Mouse (Mus musculus) neural tube, embryonic 13.5 days (tissue): ENCODE measurements around the gene Bcan. TPM values are rescaled to one million over a fixed set of nuclear protein-coding genes. Genes with fewer than 3 reads are reported as not detected.

Source experiments
- ATAC-seq: fragments of 200-750 bp; cut with Nextera tagmentation; 2 replicates; pipeline ENCODE4 v1.8.0; 2017; ENCODE audit warnings: low read depth, mild to moderate bottlenecking, moderate TSS enrichment, moderate library complexity
- H3K27ac ChIP-seq: fragments of 300-500 bp; sonication (generic); replicated peaks from 2 replicates; pipeline ENCODE4 v1.5.1; 2015; ENCODE audit warnings: moderate library complexity, mild to moderate bottlenecking, inconsistent platforms
- H3K27me3 ChIP-seq: fragments of 300-500 bp; sonication (generic); 2 replicates; pipeline ENCODE4 v1.6.1; 2015; ENCODE audit warnings: mild to moderate bottlenecking, inconsistent platforms
- H3K36me3 ChIP-seq: fragments of 300-500 bp; sonication (generic); 2 replicates; pipeline ENCODE4 v1.6.1; 2015; ENCODE audit warnings: mild to moderate bottlenecking, inconsistent platforms
- H3K4me1 ChIP-seq: fragments of 300-500 bp; sonication (generic); replicated peaks from 2 replicates; pipeline ENCODE4 v1.6.1; 2015; ENCODE audit warnings: inconsistent platforms
- H3K4me2 ChIP-seq: fragments of 300-500 bp; sonication (generic); 2 replicates; pipeline ENCODE4 v1.6.1; 2015; ENCODE audit warnings: inconsistent platforms, mild to moderate bottlenecking, moderate library complexity
- H3K4me3 ChIP-seq: fragments of 300-500 bp; sonication (generic); 2 replicates; pipeline ENCODE4 v1.5.1; 2015; ENCODE audit warnings: mild to moderate bottlenecking, inconsistent platforms
- H3K9ac ChIP-seq: fragments of 300-500 bp; sonication (generic); 2 replicates; pipeline ENCODE4 v1.6.1; 2015; ENCODE audit warnings: moderate library complexity, mild to moderate bottlenecking, inconsistent platforms
- H3K9me3 ChIP-seq: fragments of 300-500 bp; sonication (generic); 2 replicates; pipeline ENCODE4 v1.6.1; 2016; ENCODE audit warnings: inconsistent platforms
- WGBS: fragments of 180-500 bp; shearing (Covaris S2); methylation state at CpG from one replicate; pipeline ENCODE4 v1.1.7; 2015; 5-methylcytosine and 5-hydroxymethylcytosine counted together
- polyA plus RNA-seq: library from polyadenylated mRNA; unstranded; fragments of >200 nt; fragmentation: Nextera tagmentation; extraction: Ambion mirVana; gene quantifications from 2 replicates; pipeline ENCODE4 v1.2.1, GENCODE M21; 2015

The Bcan gene
- polyA plus RNA-seq, 1 experiment from 2014 or later: 41.3 TPM

- H3K36me3 ChIP-seq: peaks cover 21% of the 10 kb centered on the region
- H3K4me1 ChIP-seq: peaks cover 66% of the 10 kb centered on the region
- no peaks in the 10 kb centered on the region for H3K27me3 ChIP-seq
- no peaks in the 10 kb centered on the region for H3K9me3 ChIP-seq
- H3K27ac ChIP-seq: no peak overlapping the region
- H3K4me2 ChIP-seq: no peak overlapping the region
- ATAC-seq: no peak
- no peak overlapping the region for H3K4me3 ChIP-seq
- WGBS: 71% methylated on average over 5 of the region's 5 CpGs
- 0 out of 2 replicates have a peak overlapping the region, but pooled peaks have one; percentile 31 for H3K9ac ChIP-seq
Measured at GRCm38 (mm10) chr3:87980728-87981127, 19.3 kb downstream of the Bcan start.

GRCm38 (mm10) chr3:87980085-87980484, 19.9 kb downstream of the Bcan start:
- 68% methylated on average over 3 of the region's 3 CpGs for WGBS
- H3K9me3 ChIP-seq: no peaks in the 10 kb centered on the region
- H3K4me2 ChIP-seq: no peak overlapping the region
- H3K4me1 ChIP-seq: peaks cover 62% of the 10 kb centered on the region
- peaks cover 25% of the 10 kb centered on the region for H3K36me3 ChIP-seq
- H3K27ac ChIP-seq: no peak overlapping the region
- no peak for ATAC-seq
- H3K9ac ChIP-seq: peak overlapping the region; percentile 38; the same call in 1 of the 2 replicates
- no peak overlapping the region for H3K4me3 ChIP-seq
- no peaks in the 10 kb centered on the region for H3K27me3 ChIP-seq

- Histone ChIP-seq H3K27ac (no peak overlapping the region), H3K4me2 (no peak overlapping the region), H3K4me3 (no peak overlapping the region), H3K4me1 (peaks cover 62% of the 10 kb centered on the region), H3K9ac (0 out of 2 replicates have a peak overlapping the region, but pooled peaks have one; percentile 38), H3K27me3 (no peaks in the 10 kb centered on the region), H3K9me3 (no peaks in the 10 kb centered on the region), H3K36me3 (peaks cover 25% of the 10 kb centered on the region)
- no peak for ATAC-seq
- WGBS: 90% methylated on average over 5 of the region's 5 CpGs
Measured at GRCm38 (mm10) chr3:87979493-87979892, 20.5 kb downstream of the Bcan start.

GRCm38 (mm10) chr3:87974381-87974987, 25.5 kb downstream of the Bcan start:
- 8% methylated on average over 12 of the region's 12 CpGs for WGBS
- Histone ChIP-seq H3K4me1 (peaks cover 57% of the 10 kb centered on the region), H3K36me3 (peaks cover 25% of the 10 kb centered on the region)

GRCm38 (mm10) chr3:87973593-87974380, 26.2 kb downstream of the Bcan start:
- H3K4me3 ChIP-seq: peak overlapping the region; percentile 66
- peaks cover 56% of the 10 kb centered on the region for H3K4me1 ChIP-seq
- no peaks in the 10 kb centered on the region for H3K9me3 ChIP-seq
- peak overlapping the region; percentile 89 for H3K27ac ChIP-seq
- ATAC-seq: no peak
- WGBS: 14% methylated on average over 14 of the region's 14 CpGs
- no peaks in the 10 kb centered on the region; the same call in 1 of the 2 replicates for H3K27me3 ChIP-seq
- H3K36me3 ChIP-seq: peaks cover 25% of the 10 kb centered on the region
- H3K4me2 ChIP-seq: peak overlapping the region; percentile 95
- H3K9ac ChIP-seq: peak overlapping the region; percentile 91

More at GRCm38 (mm10) chr3:87974381-87974987, 25.5 kb downstream of the Bcan start:
- peak overlapping the region; percentile 95 for H3K4me2 ChIP-seq
- H3K9ac ChIP-seq: peak overlapping the region; percentile 91
- peak overlapping the region; percentile 89 for H3K27ac ChIP-seq
- no peaks in the 10 kb centered on the region for H3K9me3 ChIP-seq
- no peaks in the 10 kb centered on the region; the same call in 1 of the 2 replicates for H3K27me3 ChIP-seq
- ATAC-seq: peak; percentile 28
- peak overlapping the region; percentile 66 for H3K4me3 ChIP-seq

GRCm38 (mm10) chr3:87972776-87973175, 27.3 kb downstream of the Bcan start:
- peak overlapping the region; percentile 66 for H3K4me3 ChIP-seq
- no peak for ATAC-seq
- no peaks in the 10 kb centered on the region; the same call in 1 of the 2 replicates for H3K27me3 ChIP-seq
- peak overlapping the region; percentile 89 for H3K27ac ChIP-seq
- peak overlapping the region; percentile 91 for H3K9ac ChIP-seq
- WGBS: 20% methylated on average over 5 of the region's 5 CpGs
- H3K4me2 ChIP-seq: peak overlapping the region; percentile 95
- H3K4me1 ChIP-seq: peaks cover 53% of the 10 kb centered on the region
- H3K9me3 ChIP-seq: no peaks in the 10 kb centered on the region
- H3K36me3 ChIP-seq: peaks cover 25% of the 10 kb centered on the region

- H3K4me3 ChIP-seq: peak overlapping the region; percentile 66
- peaks cover 19% of the 10 kb centered on the region for H3K36me3 ChIP-seq
- H3K4me2 ChIP-seq: peak overlapping the region; percentile 95
- no peaks in the 10 kb centered on the region for H3K9me3 ChIP-seq
- peak; percentile 57 for ATAC-seq
- no peaks in the 10 kb centered on the region; the same call in 1 of the 2 replicates for H3K27me3 ChIP-seq
- H3K4me1 ChIP-seq: peaks cover 53% of the 10 kb centered on the region
- peak overlapping the region; percentile 89 for H3K27ac ChIP-seq
- WGBS: 6% methylated on average over 8 of the region's 8 CpGs
- peak overlapping the region; percentile 91 for H3K9ac ChIP-seq
Measured at GRCm38 (mm10) chr3:87972203-87972664, 27.8 kb downstream of the Bcan start.

- ATAC-seq: peak; percentile 18; the same call in 1 of the 2 replicates
- H3K4me1 ChIP-seq: peaks cover 53% of the 10 kb centered on the region
- peak overlapping the region; percentile 89 for H3K27ac ChIP-seq
- no peaks in the 10 kb centered on the region for H3K9me3 ChIP-seq
- under 1% methylated on average over 59 of the region's 60 CpGs for WGBS
- no peaks in the 10 kb centered on the region; the same call in 1 of the 2 replicates for H3K27me3 ChIP-seq
- H3K4me3 ChIP-seq: peak overlapping the region; percentile 66
- peak overlapping the region; percentile 91 for H3K9ac ChIP-seq
- H3K4me2 ChIP-seq: peak overlapping the region; percentile 95
- H3K36me3 ChIP-seq: peaks cover 14% of the 10 kb centered on the region
Measured at GRCm38 (mm10) chr3:87971489-87972202, 28.4 kb downstream of the Bcan start.

GRCm38 (mm10) chr3:87970939-87971488, 29.0 kb downstream of the Bcan start, which contains the start of gene Nes:
Gene Nes, plus strand, starts transcription at chr3:87971078.
- peak within 1 kb of the TSS; percentile 95 for H3K4me2 ChIP-seq
- no peaks in the 10 kb centered on the region; the same call in 1 of the 2 replicates for H3K27me3 ChIP-seq
- H3K36me3 ChIP-seq: peaks cover 7% of the 10 kb centered on the region
- peak; percentile 71 for ATAC-seq
- H3K27ac ChIP-seq: peak within 1 kb of the TSS; percentile 89
- WGBS: 0% methylated on average over 44 of the region's 44 CpGs
- peak within 1 kb of the TSS; percentile 91 for H3K9ac ChIP-seq
- H3K4me3 ChIP-seq: peak within 1 kb of the TSS; percentile 66
- peaks cover 53% of the 10 kb centered on the region for H3K4me1 ChIP-seq
- no peaks in the 10 kb centered on the region for H3K9me3 ChIP-seq

GRCm38 (mm10) chr3:87970184-87970938, 29.7 kb downstream of the Bcan start:
- Histone ChIP-seq H3K27me3 (no peaks in the 10 kb centered on the region; the same call in 1 of the 2 replicates), H3K4me3 (peak overlapping the region; percentile 66), H3K36me3 (peaks cover under 1% of the 10 kb centered on the region; the same call in 1 of the 2 replicates), H3K9me3 (no peaks in the 10 kb centered on the region), H3K4me1 (peaks cover 53% of the 10 kb centered on the region), H3K9ac (peak overlapping the region; percentile 91), H3K27ac (peak overlapping the region; percentile 49), H3K4me2 (peak overlapping the region; percentile 95)
- WGBS: under 1% methylated on average over 21 of the region's 21 CpGs
- ATAC-seq: 0 out of 2 replicates have a peak, but pooled peaks have one; percentile 5
